Mouse (Mus musculus) frontal cortex, postnatal 25 days (tissue): ENCODE data around the gene Birc2.

Experiments used
- DNase-seq, 2 experiments: peaks; one replicate each; pipeline ENCODE4 v3.0.0; 2022; ENCODE audit warnings: low spot score in 2 of 2

Gene Birc2

DNA sequence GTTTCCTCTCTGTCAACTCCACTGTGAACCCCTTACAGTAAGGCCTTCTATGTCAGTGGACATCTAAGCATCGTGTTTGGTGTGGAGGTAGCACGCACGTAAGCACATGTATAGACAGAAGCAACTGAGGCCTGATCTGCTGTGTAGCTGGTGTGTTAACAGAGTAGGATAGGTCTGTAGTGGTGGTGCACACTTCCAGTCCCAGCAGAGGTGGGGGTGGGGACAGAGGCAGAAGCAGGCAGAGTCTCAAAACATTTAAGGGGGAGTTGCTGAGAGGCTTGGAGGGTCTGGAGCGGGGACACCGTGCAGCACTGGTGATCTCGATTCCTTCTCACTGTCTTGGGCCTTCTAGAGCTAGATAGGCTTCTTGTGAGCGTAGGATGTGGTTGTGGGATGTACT is 50.8 kb downstream of the Birc2 start:
- no peak for DNase-seq

DNA sequence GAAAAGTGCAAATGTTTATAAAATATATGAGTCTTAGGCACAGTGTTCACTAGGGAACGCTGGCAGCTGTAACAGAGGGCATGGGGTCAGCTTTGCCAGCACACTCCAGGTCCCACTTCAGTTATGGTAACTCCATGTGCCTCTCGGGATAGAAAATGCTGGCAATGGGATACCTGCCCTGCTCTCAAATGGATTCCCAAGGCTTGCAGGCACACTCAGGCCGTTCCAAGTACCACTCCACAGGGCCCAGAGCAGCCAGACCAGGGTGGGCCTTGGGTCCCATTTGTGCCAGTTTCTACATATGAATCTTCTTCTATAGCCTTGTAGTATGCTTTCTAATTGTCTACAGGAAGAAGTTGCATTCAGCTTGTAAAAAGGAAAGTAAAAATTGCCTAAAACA is 51.5 kb downstream of the Birc2 start:
- no peak for DNase-seq

DNA sequence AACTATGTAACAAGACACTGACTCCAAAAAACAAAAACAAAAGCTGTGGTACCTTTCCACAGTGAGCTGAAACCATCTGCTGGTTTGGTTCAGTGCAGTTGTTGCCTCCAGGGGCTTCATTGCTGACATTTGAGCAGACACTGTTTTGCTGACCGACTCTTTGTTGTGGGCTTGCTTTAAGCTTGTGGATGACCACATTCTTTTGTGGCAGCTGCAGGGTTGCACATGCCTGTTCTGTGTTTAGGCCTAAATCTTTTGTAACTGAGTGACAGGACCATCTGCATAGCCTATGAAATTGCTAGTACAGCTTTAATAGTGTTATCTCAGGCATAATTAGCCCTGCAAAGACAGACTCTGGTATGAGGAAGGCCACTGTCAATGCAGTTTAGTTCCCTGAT is 52.2 kb downstream of the Birc2 start:
- DNase-seq, result no peak

DNA sequence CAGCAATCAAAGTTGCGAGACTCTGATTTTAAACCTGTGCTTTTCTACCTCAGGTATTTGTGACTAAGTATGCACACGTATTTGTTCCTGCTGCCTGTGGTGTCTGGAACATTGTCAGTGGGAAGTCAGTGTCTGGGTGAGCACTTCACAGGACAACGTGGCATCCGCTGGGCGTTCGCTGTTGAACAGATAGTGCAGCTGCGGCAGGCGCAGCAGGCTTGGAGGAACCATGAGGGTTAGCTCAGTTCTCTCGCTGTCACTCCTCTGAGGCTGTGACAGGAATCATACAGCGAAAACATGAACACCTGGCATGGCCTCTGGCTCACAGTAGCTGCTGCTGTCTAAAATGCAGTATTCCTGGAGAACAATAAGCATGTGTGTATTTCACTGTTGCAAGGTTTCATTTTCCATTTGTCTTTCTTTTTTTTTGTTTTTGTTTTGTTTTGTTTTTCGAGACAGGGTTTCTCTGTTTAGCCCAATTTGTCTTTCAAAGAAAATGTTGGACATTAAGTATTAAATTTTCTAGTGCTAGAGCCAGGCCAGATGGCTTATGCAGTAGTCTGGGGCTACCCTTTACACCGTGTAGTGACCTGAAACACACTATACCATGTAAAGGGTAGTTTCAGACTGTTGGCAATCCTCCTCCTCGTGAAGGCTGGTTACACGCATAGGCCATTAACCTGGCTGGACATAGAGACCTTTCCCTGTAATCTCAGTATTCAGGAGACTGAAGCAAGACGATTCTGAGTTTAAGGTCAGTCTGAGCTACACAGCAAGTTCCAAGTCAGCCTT is 52.8 kb downstream of the Birc2 start:
- no peak for DNase-seq

DNA sequence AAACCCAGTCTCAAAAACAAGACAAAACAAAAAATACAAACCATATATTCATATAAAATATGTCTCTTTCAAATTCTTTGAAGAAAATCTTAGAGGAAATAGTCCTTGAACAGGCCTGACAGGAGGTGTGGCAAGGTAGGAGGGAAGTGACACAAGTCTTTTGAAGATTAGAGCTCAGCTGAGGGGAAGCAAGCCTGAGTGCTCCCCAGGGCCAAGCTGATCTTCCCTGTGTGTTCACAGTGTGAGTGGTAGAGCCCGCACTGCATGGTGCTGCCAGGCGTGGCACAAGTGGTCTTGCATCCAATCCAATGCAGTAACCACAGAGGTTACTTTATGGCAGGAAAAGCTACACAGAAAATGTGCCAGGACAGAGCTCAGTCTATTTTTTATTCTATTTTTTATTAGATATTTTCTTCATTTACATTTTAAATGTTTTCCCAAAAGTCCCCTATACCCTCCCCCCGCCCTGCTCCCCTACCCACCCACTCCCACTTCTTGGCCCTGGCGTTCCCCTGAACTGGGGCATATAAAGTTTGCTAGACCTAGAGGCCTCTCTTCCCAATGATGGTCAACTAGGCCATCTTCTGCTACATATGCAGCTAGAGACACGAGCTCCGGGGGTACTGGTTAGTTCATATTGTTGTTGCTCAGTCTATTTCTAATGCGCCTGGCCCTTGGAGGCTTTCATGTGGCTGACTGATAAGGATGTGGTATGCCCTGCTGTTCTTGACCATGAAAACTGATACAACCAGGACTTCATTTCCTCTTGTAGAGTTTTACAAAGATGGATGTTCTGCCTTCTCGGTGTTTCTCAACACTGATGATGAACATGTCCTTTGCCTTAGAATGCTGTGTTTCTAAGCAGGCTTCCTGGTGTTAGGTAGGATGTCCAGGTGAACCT is 56.4 kb downstream of the Birc2 start:
- no peak for DNase-seq

DNA sequence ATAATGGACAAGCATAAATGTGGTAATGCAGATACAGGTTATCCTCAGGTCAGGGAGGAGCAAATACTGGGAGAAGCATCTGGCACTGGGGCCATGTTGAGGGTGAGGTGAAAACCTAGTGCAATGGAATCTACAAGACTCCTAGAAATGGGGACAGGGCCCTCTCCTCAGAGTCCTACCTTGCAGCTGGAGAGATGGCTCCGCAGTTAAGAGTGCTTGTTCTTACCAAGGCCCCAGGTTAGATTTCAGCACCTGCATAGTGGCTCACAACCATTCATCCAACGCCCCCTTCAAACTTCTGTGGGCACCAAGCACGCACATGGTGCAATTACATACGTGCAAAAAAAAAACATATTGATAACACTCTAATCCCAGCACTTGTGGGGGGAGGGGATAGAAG is 57.1 kb downstream of the Birc2 start:
- DNase-seq, result no peak

DNA sequence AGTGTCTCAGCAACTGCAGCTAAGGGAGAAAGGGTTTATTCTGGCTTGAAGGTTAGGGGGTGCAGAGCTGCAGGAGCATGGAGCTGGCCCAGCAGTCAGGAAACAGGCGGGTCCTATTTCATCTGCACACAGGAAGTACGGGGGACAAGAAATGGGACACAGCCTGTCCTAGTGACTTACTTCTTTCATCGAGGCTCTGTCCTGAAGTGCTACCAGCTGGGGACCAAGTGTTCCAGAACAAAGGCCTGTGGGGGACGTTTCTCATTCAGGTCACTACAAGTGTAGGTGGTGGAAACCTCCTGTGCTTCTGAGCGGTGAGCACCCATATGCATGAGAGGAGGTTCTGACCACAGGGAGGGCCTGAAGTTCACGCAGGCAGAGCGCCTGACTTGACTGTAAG is 58.1 kb downstream of the Birc2 start:
- no peak for DNase-seq

DNA sequence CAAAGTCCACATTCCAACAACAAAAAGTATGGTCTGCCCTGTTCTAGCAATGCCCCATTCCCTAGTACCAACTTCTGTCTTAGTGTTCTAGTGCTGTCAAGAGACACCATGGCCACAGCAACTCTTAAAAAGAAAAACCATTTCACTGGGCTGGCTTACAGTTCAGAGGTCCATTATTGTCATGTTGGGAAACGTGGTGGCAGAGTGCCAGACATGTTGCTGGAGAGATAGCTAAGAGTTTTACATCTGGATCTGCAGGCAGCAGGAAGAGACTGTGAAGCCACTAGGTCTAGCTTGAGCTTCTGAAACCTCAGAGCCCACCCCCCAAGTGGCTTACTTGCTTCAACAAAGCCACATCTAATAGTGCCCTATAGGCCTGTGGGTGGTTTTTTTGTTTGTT is 59.2 kb downstream of the Birc2 start:
- DNase-seq, result no peak

DNA sequence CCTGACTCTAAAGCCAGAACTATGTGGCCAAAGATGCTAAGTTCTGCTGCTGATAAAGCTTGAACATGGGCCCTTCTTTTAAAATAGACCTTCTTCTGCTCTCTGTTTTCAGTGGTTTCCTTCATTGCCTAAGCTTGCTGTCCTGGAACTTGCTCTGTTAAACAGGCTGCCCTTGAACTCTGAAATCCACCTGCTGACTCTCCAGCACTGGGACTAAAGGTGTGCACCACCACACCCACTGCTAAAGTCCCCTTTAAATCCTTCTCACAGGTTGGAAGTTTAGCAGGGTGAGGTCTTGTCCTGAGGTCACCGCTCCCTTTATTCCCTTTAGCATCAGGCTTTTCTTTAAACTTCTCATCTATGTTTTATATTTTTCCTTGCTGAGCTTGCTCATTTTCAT is 59.9 kb downstream of the Birc2 start:
- DNase-seq, result no peak

DNA sequence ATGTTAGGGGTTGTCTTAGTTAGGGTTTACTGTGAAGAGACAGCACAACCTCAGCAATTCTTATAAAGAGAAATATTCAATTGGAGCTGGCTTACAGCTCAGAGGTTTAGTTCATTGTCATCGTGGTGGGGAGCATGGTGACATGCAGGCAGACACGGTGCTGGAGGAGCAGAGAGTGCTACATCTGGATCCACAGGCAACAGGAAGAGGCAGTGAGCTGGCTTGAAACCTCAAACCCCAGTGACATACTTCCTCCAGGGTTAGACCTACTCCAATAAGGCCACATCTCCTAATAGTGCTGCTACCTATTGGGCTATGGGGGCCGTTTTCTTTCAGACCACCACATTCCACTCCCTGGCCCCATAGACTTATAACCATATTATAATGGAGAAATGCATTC is 60.9 kb downstream of the Birc2 start:
- DNase-seq, result no peak

DNA sequence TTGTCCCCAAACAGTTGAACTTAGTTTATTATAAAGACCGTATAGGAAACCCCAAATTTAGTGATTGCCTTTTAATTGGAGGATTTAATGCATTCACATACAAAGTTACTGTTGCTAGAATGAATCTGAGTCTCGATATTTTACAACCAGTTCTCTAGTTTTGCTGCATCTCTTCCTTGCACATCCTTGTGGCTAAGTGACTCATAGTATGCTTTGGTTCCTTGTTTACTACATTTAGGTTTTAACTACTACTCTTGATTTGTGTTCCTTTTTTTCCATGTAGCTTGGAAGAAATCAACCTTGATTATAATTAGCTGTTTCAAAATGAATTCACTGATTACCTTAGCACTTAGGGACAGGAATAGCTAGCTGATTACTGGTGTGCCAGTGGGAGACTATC is 61.9 kb downstream of the Birc2 start:
- DNase-seq, result no peak

DNA sequence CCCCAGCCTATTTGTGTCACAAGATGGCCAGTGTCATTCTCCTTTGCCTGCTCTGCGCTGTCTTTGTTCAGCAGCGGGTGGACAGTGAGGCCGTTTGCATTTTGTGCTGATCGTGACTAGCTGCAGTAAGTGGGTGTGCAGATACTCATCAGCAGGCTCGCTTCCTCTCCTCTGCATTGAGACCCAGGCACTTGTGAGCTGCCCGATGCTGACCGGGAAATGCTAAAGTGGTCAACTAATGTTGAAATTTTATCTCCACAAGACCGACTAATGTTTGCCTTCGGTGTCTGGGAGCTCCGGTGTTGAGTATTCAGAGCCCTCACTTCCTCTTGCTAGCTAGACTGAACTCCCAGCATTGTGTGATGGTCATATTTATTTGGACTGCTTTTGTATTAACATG is 62.3 kb downstream of the Birc2 start:
- no peak for DNase-seq

DNA sequence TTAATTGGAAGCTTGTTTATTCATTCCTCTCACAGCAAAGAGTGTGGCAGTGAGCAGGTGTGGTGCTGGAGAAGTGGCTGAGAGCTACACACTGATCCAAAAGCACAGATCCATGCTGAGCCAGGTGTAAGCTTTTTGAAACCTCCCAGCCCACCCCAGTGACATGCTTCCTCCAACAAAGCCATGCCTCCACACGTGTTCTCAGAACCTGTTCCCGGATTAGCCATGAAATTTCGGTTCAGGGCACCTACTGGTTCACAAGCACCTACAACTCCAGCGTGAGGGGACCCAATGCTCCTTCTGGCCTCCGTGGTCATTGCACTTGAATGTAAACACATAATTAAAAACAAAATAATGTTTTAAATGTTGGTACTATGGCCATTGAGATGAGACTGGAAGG is 63.2 kb downstream of the Birc2 start:
- no peak for DNase-seq

DNA sequence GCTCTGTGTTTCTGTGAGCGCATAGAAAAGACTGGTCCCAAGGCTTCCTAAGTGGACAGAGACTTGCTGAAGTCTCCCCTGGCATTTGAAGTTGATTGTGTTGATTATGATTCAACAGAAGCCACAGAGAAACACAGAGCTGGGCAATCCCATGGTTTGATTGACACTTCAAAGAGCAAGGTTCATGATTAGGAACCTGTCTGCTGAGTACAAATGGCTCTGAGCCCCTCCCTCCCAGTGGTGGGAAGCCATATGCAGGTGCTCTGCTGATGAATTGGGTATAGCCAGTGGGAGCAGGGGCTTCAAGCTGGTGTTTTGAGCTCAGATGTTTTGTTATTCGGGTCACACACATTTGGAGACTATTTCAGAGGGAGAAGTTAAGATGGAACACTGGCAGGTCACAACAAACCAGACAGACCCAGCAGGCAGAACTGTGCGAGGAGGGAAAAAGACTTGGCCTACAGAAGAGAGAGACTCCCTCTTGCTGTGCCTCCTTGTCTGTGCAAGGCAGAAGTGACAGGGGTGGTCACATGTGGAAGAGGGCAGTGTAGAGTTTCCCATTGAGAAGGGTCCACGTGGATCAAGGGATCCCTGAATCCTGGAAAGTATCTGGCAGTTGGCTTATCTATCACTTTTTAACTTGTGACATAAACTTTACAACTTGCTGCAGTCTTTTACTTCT is 64.0 kb downstream of the Birc2 start:
- DNase-seq, result no peak

DNA sequence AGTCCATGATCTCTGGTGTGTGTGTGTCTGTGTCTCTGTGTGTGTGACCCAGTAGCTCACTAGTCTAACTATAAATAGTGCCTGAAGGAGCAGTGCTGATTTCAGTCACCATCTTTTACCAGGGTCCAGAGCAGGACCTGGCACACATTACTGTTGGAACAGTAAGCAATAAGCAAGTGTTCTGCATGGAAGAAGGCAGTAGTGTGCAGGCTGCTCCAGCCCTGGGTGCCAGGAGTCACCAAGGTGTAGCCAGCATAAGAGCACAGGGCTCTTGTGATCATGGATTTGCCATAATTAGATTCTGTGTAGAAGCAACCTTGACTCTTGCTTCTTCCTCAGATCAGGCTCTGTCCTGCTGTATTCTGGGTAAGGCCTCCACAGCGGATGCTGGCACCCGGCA is 64.5 kb downstream of the Birc2 start:
- DNase-seq, result no peak

DNA sequence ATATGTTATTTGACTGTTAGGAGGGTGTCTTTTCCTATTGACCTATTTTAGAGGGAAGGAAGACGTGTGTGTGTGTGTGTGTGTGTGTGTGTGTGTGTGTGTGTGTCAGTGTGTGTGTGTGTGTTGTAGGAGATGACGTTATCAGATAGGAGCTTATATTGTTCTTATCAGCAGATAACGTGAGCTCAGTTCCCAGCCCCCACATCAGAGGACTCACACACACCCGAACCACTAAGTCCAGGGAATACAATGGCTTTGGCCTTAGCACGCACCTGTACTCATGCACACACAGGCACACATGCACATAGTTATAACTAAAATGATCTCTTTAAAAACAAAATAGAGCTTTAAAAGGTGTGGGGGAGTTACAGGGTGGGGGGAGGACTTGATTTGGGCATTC is 67.4 kb downstream of the Birc2 start:
- no peak for DNase-seq

DNA sequence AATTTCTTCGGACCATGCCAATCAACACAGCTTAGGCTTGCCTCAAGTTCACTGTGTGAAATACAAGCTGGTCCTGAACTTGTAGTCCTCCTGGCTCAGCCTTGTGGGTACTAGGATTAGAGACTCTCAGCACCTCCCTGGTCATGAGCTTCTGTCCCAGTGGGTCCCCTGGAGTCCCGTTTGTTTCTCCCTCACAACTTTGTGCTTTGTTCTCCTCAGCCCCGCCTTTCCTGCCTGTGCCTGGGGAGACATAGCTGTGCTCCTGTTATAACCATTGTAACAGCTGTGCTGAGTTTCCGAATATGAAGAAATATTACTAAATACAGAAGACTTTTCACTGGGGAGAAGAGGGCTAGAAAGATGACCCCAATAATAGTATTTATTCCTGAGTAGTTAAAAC is 67.8 kb downstream of the Birc2 start:
- no peak for DNase-seq
